Mouse (Mus musculus): ENCODE measurements around the gene Asxl1. TPM values are rescaled to one million over a fixed set of nuclear protein-coding genes. Genes with fewer than 3 reads are reported as not detected.

Asxl1 gene
- polyA plus RNA-seq (2014; fragmentation: Nextera tagmentation; extraction: Ambion mirVana): 13.6 and 15.1 TPM in 2 replicates

- Histone ChIP-seq H3K4me3 (ENCODE audit: low read depth, low read length) (peak within 1 kb of the TSS; percentile 97), H3K9ac (ENCODE audit: low read depth, low read length) (peak within 1 kb of the TSS; percentile 99), H3K4me2 (peak within 1 kb of the TSS; percentile 89), H3K4me1 (replicated peaks; ENCODE audit: control insufficient read depth, insufficient read depth, low read length) (peaks cover 44% of the 10 kb centered on the region), H3K36me3 (ENCODE audit: control insufficient read depth, insufficient read depth, low read length) (peaks cover 3% of the 10 kb centered on the region; the same call in 1 of the 2 replicates), H3K9me3 (ENCODE audit: control insufficient read depth, low read length) (no peaks in the 10 kb centered on the region), H3K27me3 (replicated peaks; ENCODE audit: control insufficient read depth, insufficient read depth, low read length) (no peaks in the 10 kb centered on the region), H3K27ac (ENCODE audit: low read depth, low read length) (peak within 1 kb of the TSS; percentile 99)
- under 1% methylated on average over 73 of the region's 79 CpGs for WGBS
- peak; percentile 97 for DNase-seq (ENCODE audit: low spot score)
- peak; percentile 95 for ATAC-seq (replicated peaks; ENCODE audit: low FRiP score)
These were observed at the start of gene Asxl1 for GRCm38 (mm10) chr2:153345454-153346220. Asxl1 (plus strand) TSS chr2:153345829.

- WGBS: 89% methylated on average over 4 of the region's 4 CpGs
- Histone ChIP-seq H3K36me3 (ENCODE audit: control insufficient read depth, insufficient read depth, low read length) (no peaks in the 10 kb centered on the region), H3K4me1 (replicated peaks; ENCODE audit: control insufficient read depth, insufficient read depth, low read length) (peaks cover 9% of the 10 kb centered on the region), H3K27me3 (replicated peaks; ENCODE audit: control insufficient read depth, insufficient read depth, low read length) (no peaks in the 10 kb centered on the region), H3K27ac (ENCODE audit: low read depth, low read length) (no peak overlapping the region), H3K9me3 (ENCODE audit: control insufficient read depth, low read length) (no peaks in the 10 kb centered on the region), H3K9ac (ENCODE audit: low read depth, low read length) (no peak overlapping the region), H3K4me2 (no peak overlapping the region), H3K4me3 (ENCODE audit: low read depth, low read length) (no peak overlapping the region)
- ATAC-seq (replicated peaks; ENCODE audit: low FRiP score) (no peak), DNase-seq (ENCODE audit: low spot score) (no peak)
These were observed 47.9 kb upstream of the Asxl1 start for GRCm38 (mm10) chr2:153297771-153298170.

GRCm38 (mm10) chr2:153298460-153298859, 47.2 kb upstream of the Asxl1 start:
- Histone ChIP-seq H3K9me3 (ENCODE audit: control insufficient read depth, low read length) (no peaks in the 10 kb centered on the region), H3K4me1 (replicated peaks; ENCODE audit: control insufficient read depth, insufficient read depth, low read length) (peaks cover 9% of the 10 kb centered on the region), H3K9ac (ENCODE audit: low read depth, low read length) (no peak overlapping the region), H3K4me3 (ENCODE audit: low read depth, low read length) (no peak overlapping the region), H3K36me3 (ENCODE audit: control insufficient read depth, insufficient read depth, low read length) (no peaks in the 10 kb centered on the region), H3K27me3 (replicated peaks; ENCODE audit: control insufficient read depth, insufficient read depth, low read length) (no peaks in the 10 kb centered on the region), H3K4me2 (no peak overlapping the region), H3K27ac (ENCODE audit: low read depth, low read length) (no peak overlapping the region)
- DNase-seq (ENCODE audit: low spot score) (no peak), ATAC-seq (replicated peaks; ENCODE audit: low FRiP score) (no peak)
- 53% methylated on average over 4 of the region's 4 CpGs for WGBS

GRCm38 (mm10) chr2:153298863-153299262, 46.8 kb upstream of the Asxl1 start:
- DNase-seq (ENCODE audit: low spot score): no peak

GRCm38 (mm10) chr2:153301123-153301522, 44.5 kb upstream of the Asxl1 start:
- Histone ChIP-seq H3K4me3 (ENCODE audit: low read depth, low read length) (no peak overlapping the region), H3K4me1 (replicated peaks; ENCODE audit: control insufficient read depth, insufficient read depth, low read length) (peaks cover 9% of the 10 kb centered on the region), H3K36me3 (ENCODE audit: control insufficient read depth, insufficient read depth, low read length) (no peaks in the 10 kb centered on the region), H3K27me3 (replicated peaks; ENCODE audit: control insufficient read depth, insufficient read depth, low read length) (no peaks in the 10 kb centered on the region), H3K9ac (ENCODE audit: low read depth, low read length) (no peak overlapping the region), H3K27ac (ENCODE audit: low read depth, low read length) (no peak overlapping the region), H3K9me3 (ENCODE audit: control insufficient read depth, low read length) (no peaks in the 10 kb centered on the region), H3K4me2 (no peak overlapping the region)
- WGBS: 94% methylated on average over 5 of the region's 5 CpGs
- ATAC-seq (replicated peaks; ENCODE audit: low FRiP score) (no peak), DNase-seq (ENCODE audit: low spot score) (no peak)

More at GRCm38 (mm10) chr2:153298863-153299262, 46.8 kb upstream of the Asxl1 start:
- ATAC-seq (replicated peaks; ENCODE audit: low FRiP score): no peak
- no peaks in the 10 kb centered on the region for H3K27me3 ChIP-seq (replicated peaks; ENCODE audit: control insufficient read depth, insufficient read depth, low read length)
- H3K9ac ChIP-seq (ENCODE audit: low read depth, low read length): no peak overlapping the region
- H3K9me3 ChIP-seq (ENCODE audit: control insufficient read depth, low read length): no peaks in the 10 kb centered on the region
- H3K36me3 ChIP-seq (ENCODE audit: control insufficient read depth, insufficient read depth, low read length): no peaks in the 10 kb centered on the region
- H3K4me2 ChIP-seq: no peak overlapping the region
- H3K4me1 ChIP-seq (replicated peaks; ENCODE audit: control insufficient read depth, insufficient read depth, low read length): peaks cover 9% of the 10 kb centered on the region
- H3K27ac ChIP-seq (ENCODE audit: low read depth, low read length): no peak overlapping the region
- WGBS: 52% methylated on average over 4 of the region's 4 CpGs
- H3K4me3 ChIP-seq (ENCODE audit: low read depth, low read length): no peak overlapping the region

DNA sequence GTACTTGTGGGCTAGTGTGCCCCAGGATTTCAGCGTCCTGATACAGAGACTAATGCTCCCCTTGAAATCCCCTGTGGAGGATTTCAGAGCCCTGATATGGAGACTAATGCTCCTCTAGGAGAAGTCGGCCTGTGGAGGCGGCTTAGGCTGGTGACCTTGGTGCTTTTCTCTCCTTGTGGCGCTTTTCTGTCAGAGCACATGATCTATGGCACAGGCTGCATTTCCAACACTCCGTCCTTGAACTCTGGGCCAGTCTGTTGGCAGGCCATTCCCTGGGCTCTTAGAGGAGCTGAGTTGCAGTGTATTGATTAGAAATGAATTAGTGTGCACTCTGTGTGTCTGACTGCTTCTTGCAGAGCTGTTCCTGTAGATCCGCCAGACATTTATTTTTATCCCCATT, 40.4 kb upstream of the Asxl1 start:
- Histone ChIP-seq H3K27me3 (replicated peaks; ENCODE audit: control insufficient read depth, insufficient read depth, low read length) (no peaks in the 10 kb centered on the region), H3K9ac (ENCODE audit: low read depth, low read length) (no peak overlapping the region), H3K4me3 (ENCODE audit: low read depth, low read length) (no peak overlapping the region), H3K9me3 (ENCODE audit: control insufficient read depth, low read length) (no peaks in the 10 kb centered on the region), H3K4me2 (no peak overlapping the region), H3K36me3 (ENCODE audit: control insufficient read depth, insufficient read depth, low read length) (no peaks in the 10 kb centered on the region), H3K27ac (ENCODE audit: low read depth, low read length) (no peak overlapping the region), H3K4me1 (replicated peaks; ENCODE audit: control insufficient read depth, insufficient read depth, low read length) (peaks cover 2% of the 10 kb centered on the region; the same call in 1 of the 2 replicates)
- 70% methylated on average over 6 of the region's 6 CpGs for WGBS
- no peak for ATAC-seq (replicated peaks; ENCODE audit: low FRiP score)
- DNase-seq (ENCODE audit: low spot score): no peak

- H3K36me3 ChIP-seq (ENCODE audit: control insufficient read depth, insufficient read depth, low read length): no peaks in the 10 kb centered on the region
- H3K27ac ChIP-seq (ENCODE audit: low read depth, low read length): no peak overlapping the region
- ATAC-seq (replicated peaks; ENCODE audit: low FRiP score) (no peak), DNase-seq (ENCODE audit: low spot score) (no peak)
- WGBS: 88% methylated on average over 7 of the region's 7 CpGs
- H3K9me3 ChIP-seq (ENCODE audit: control insufficient read depth, low read length): no peaks in the 10 kb centered on the region
- H3K4me3 ChIP-seq (ENCODE audit: low read depth, low read length): no peak overlapping the region
- H3K9ac ChIP-seq (ENCODE audit: low read depth, low read length): no peak overlapping the region
- no peaks in the 10 kb centered on the region for H3K27me3 ChIP-seq (replicated peaks; ENCODE audit: control insufficient read depth, insufficient read depth, low read length)
- H3K4me2 ChIP-seq: no peak overlapping the region
- H3K4me1 ChIP-seq (replicated peaks; ENCODE audit: control insufficient read depth, insufficient read depth, low read length): peaks cover 2% of the 10 kb centered on the region; the same call in 1 of the 2 replicates
These were observed 37.0 kb upstream of the Asxl1 start for GRCm38 (mm10) chr2:153308586-153308985.

- Histone ChIP-seq H3K9ac (ENCODE audit: low read depth, low read length) (no peak overlapping the region), H3K4me2 (no peak overlapping the region), H3K9me3 (ENCODE audit: control insufficient read depth, low read length) (no peaks in the 10 kb centered on the region), H3K27me3 (replicated peaks; ENCODE audit: control insufficient read depth, insufficient read depth, low read length) (no peaks in the 10 kb centered on the region), H3K36me3 (ENCODE audit: control insufficient read depth, insufficient read depth, low read length) (no peaks in the 10 kb centered on the region), H3K4me3 (ENCODE audit: low read depth, low read length) (no peak overlapping the region), H3K4me1 (replicated peaks; ENCODE audit: control insufficient read depth, insufficient read depth, low read length) (peaks cover 2% of the 10 kb centered on the region; the same call in 1 of the 2 replicates), H3K27ac (ENCODE audit: low read depth, low read length) (no peak overlapping the region)
- ATAC-seq (replicated peaks; ENCODE audit: low FRiP score): no peak
- DNase-seq (ENCODE audit: low spot score): no peak
- WGBS: 79% methylated on average over 8 of the region's 8 CpGs
These were observed 36.5 kb upstream of the Asxl1 start for GRCm38 (mm10) chr2:153309106-153309505.

GRCm38 (mm10) chr2:153310228-153310627, 35.4 kb upstream of the Asxl1 start:
- no peaks in the 10 kb centered on the region for H3K36me3 ChIP-seq (ENCODE audit: control insufficient read depth, insufficient read depth, low read length)
- DNase-seq (ENCODE audit: low spot score): no peak

More at GRCm38 (mm10) chr2:153310228-153310627, 35.4 kb upstream of the Asxl1 start:
- ATAC-seq (replicated peaks; ENCODE audit: low FRiP score): no peak
- no peak overlapping the region for H3K27ac ChIP-seq (ENCODE audit: low read depth, low read length)
- WGBS: 81% methylated on average over 6 of the region's 6 CpGs
- H3K4me3 ChIP-seq (ENCODE audit: low read depth, low read length): no peak overlapping the region
- H3K4me1 ChIP-seq (replicated peaks; ENCODE audit: control insufficient read depth, insufficient read depth, low read length): peaks cover 2% of the 10 kb centered on the region; the same call in 1 of the 2 replicates
- no peaks in the 10 kb centered on the region for H3K27me3 ChIP-seq (replicated peaks; ENCODE audit: control insufficient read depth, insufficient read depth, low read length)
- H3K9ac ChIP-seq (ENCODE audit: low read depth, low read length): no peak overlapping the region
- H3K9me3 ChIP-seq (ENCODE audit: control insufficient read depth, low read length): no peaks in the 10 kb centered on the region
- no peak overlapping the region for H3K4me2 ChIP-seq
